Mouse (Mus musculus) ES-Bruce4 (cell line): Measurements from ENCODE around the gene Tasp1.
"Not testable (repeated sequence)": the region's sequence is repeated elsewhere in the genome, so short reads cannot be mapped to it uniquely, and the experiment has no call there.

Source experiments
- CTCF ChIP-seq: IDR thresholded peaks from one replicate; pipeline ENCODE4 v1.8.1; 2011; ENCODE audit warnings: low read depth, low read length
- EP300 ChIP-seq: IDR thresholded peaks from 2 replicates; pipeline ENCODE4 v1.6.1; 2011; ENCODE audit warnings: low read depth, low read length; ENCODE audit not compliant: insufficient read depth
- POLR2A ChIP-seq: IDR thresholded peaks from one replicate; pipeline ENCODE4 v1.8.1; 2011; ENCODE audit warnings: low read length; ENCODE audit not compliant: insufficient read depth

- TF ChIP-seq EP300, POLR2A, CTCF: not testable (repeated sequence)
Measured at GRCm38 (mm10) chr2:139921395-139921794, 145.2 kb downstream of the Tasp1 start.
